Mouse (Mus musculus) forebrain, embryonic 15.5 days (tissue): Measurements from ENCODE around the gene Kmt5a. TPM values are rescaled to one million over a fixed set of nuclear protein-coding genes. Genes with fewer than 3 reads are reported as not detected.

Experiments
- ATAC-seq: fragments of 200-750 bp; cut with Nextera tagmentation; replicated peaks from 2 replicates; pipeline ENCODE4 v1.8.0; 2017; ENCODE audit warnings: mild to moderate bottlenecking, moderate TSS enrichment, moderate library complexity
- H3K27ac ChIP-seq: fragments of 300-500 bp; sonication (generic); replicated peaks from 2 replicates; pipeline ENCODE4 v1.5.1; 2015; ENCODE audit warnings: mild to moderate bottlenecking, inconsistent platforms
- H3K27me3 ChIP-seq: fragments of 300-500 bp; sonication (generic); 2 replicates; pipeline ENCODE4 v1.6.1; 2015; ENCODE audit warnings: inconsistent platforms
- H3K36me3 ChIP-seq: fragments of 300-500 bp; sonication (generic); 2 replicates; pipeline ENCODE4 v1.6.1; 2015; ENCODE audit warnings: mild to moderate bottlenecking, inconsistent platforms
- H3K4me1 ChIP-seq: fragments of 300-500 bp; sonication (generic); 2 replicates; pipeline ENCODE4 v1.6.1; 2015; ENCODE audit warnings: inconsistent platforms
- H3K4me2 ChIP-seq: fragments of 300-500 bp; sonication (generic); replicated peaks from 2 replicates; pipeline ENCODE4 v1.6.1; 2015; ENCODE audit warnings: mild to moderate bottlenecking, inconsistent platforms
- H3K4me3 ChIP-seq: fragments of 300-500 bp; sonication (generic); 2 replicates; pipeline ENCODE4 v1.5.1; 2015; ENCODE audit warnings: mild to moderate bottlenecking, inconsistent platforms
- H3K9ac ChIP-seq: fragments of 300-500 bp; sonication (generic); replicated peaks from 2 replicates; pipeline ENCODE4 v1.6.1; 2015; ENCODE audit warnings: mild to moderate bottlenecking, inconsistent platforms
- H3K9me3 ChIP-seq: fragments of 300-500 bp; sonication (generic); 2 replicates; pipeline ENCODE4 v1.6.1; 2016; ENCODE audit warnings: inconsistent platforms
- WGBS: fragments of 180-500 bp; shearing (Covaris S2); methylation state at CpG from one replicate; pipeline ENCODE4 v1.1.7; 2015; ENCODE audit warnings: mixed read lengths; 5-methylcytosine and 5-hydroxymethylcytosine counted together
- polyA plus RNA-seq: library from polyadenylated mRNA; unstranded; fragments of >200 nt; fragmentation: Nextera tagmentation; extraction: Ambion mirVana; gene quantifications from 2 replicates; pipeline ENCODE4 v1.2.1, GENCODE M21; 2015

Kmt5a gene
- polyA plus RNA-seq, 1 experiment from 2014 or later, result 36.3 TPM

- Histone ChIP-seq H3K4me1 (no peaks in the 10 kb centered on the region), H3K9ac (no peak overlapping the region), H3K36me3 (peaks cover 10% of the 10 kb centered on the region; the same call in 1 of the 2 replicates), H3K9me3 (no peaks in the 10 kb centered on the region), H3K27me3 (no peaks in the 10 kb centered on the region), H3K4me3 (no peak overlapping the region), H3K27ac (no peak overlapping the region), H3K4me2 (no peak overlapping the region)
- no peak for ATAC-seq
- whole genome bisulfite sequencing, result 94% methylated on average over 6 of the region's 6 CpGs
Observed at GRCm38 (mm10) chr5:124469486-124469885, 29.8 kb downstream of the Kmt5a start.

DNA sequence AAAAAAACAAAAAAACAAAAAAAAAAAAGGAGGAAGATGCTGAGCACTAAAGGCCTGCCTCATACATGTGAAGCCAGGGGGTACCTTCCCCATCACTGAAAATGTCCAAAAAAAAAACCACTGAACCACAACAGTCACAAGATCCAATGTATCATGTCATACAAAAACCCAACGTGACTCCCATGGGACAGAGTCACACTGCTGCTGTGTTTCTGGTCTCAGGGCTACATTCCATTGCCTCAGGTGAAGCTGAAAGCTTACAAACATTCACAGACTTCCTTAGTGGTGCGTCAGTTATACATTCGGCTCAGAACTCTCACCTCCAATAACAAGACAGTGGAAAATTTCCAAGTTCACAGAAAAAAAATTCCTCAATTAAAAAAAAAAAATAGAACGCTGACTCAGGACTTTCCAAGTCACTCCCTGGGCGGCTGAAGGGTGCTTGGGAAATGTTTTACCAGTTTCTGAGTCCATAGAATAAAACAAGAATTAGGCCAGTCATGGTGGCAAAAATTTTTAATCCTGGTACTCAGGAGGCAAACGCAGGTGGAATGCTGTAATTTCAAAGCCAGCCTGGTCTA, 31.0 kb downstream of the Kmt5a start:
- Histone ChIP-seq H3K9me3 (no peaks in the 10 kb centered on the region), H3K36me3 (peaks cover 10% of the 10 kb centered on the region; the same call in 1 of the 2 replicates), H3K4me3 (no peak overlapping the region), H3K9ac (no peak overlapping the region), H3K4me1 (peaks cover 4% of the 10 kb centered on the region; the same call in 1 of the 2 replicates), H3K27me3 (no peaks in the 10 kb centered on the region), H3K27ac (no peak overlapping the region), H3K4me2 (no peak overlapping the region)
- ATAC-seq, result no peak
- 84% methylated on average over 6 of the region's 6 CpGs for WGBS

DNA sequence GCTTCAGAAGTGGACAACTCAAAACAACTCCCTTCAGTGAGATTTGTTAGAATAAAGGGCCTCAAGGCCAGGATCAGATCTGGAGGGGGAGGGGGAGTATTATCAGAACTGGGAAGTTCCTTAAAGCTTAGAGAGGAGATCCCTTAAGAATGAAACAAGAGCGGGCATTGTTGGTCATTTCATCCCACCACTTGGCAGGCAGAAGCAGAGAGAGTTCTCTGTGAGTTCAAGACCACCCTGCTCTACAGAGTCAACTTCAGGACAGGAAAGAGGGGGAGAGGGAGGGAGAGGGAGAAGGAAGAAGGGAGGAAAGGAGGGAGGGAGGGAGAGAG, 39.1 kb downstream of the Kmt5a start:
- no peaks in the 10 kb centered on the region for H3K27me3 ChIP-seq
- peak overlapping the region; percentile 73 for H3K4me2 ChIP-seq
- H3K4me1 ChIP-seq, result peaks cover 30% of the 10 kb centered on the region
- no peaks in the 10 kb centered on the region for H3K36me3 ChIP-seq
- 81% methylated on average over 1 of the region's 1 CpGs for WGBS
- no peak for ATAC-seq
- peak overlapping the region; percentile 59; the same call in 1 of the 2 replicates for H3K4me3 ChIP-seq
- no peak overlapping the region for H3K9ac ChIP-seq
- H3K9me3 ChIP-seq, result no peaks in the 10 kb centered on the region
- H3K27ac ChIP-seq, result 0 out of 2 replicates have a peak overlapping the region, but pooled peaks have one; percentile 29

- WGBS, result 86% methylated on average over 4 of the region's 4 CpGs
Observed at GRCm38 (mm10) chr5:124480119-124480518, 40.4 kb downstream of the Kmt5a start.

GRCm38 (mm10) chr5:124481714-124482113, 42.0 kb downstream of the Kmt5a start:
- Histone ChIP-seq H3K27ac (no peak overlapping the region), H3K9ac (no peak overlapping the region), H3K36me3 (no peaks in the 10 kb centered on the region), H3K27me3 (no peaks in the 10 kb centered on the region), H3K4me3 (no peak overlapping the region), H3K4me1 (peaks cover 31% of the 10 kb centered on the region), H3K9me3 (no peaks in the 10 kb centered on the region), H3K4me2 (no peak overlapping the region)
- WGBS, result 89% methylated on average over 4 of the region's 4 CpGs
- no peak for ATAC-seq

More at GRCm38 (mm10) chr5:124480119-124480518, 40.4 kb downstream of the Kmt5a start:
- Histone ChIP-seq H3K27me3 (no peaks in the 10 kb centered on the region), H3K36me3 (no peaks in the 10 kb centered on the region), H3K9ac (no peak overlapping the region), H3K9me3 (no peaks in the 10 kb centered on the region), H3K27ac (no peak overlapping the region), H3K4me3 (no peak overlapping the region), H3K4me1 (peaks cover 40% of the 10 kb centered on the region), H3K4me2 (no peak overlapping the region)
- ATAC-seq, result no peak

GRCm38 (mm10) chr5:124482436-124482965, 42.8 kb downstream of the Kmt5a start:
- peak overlapping the region; percentile 64 for H3K4me2 ChIP-seq
- H3K4me1 ChIP-seq, result peaks cover 24% of the 10 kb centered on the region
- no peaks in the 10 kb centered on the region for H3K9me3 ChIP-seq
- H3K4me3 ChIP-seq, result peak overlapping the region; percentile 89
- peak overlapping the region; percentile 87 for H3K9ac ChIP-seq
- WGBS, result 5% methylated on average over 13 of the region's 13 CpGs
- no peaks in the 10 kb centered on the region for H3K36me3 ChIP-seq
- no peaks in the 10 kb centered on the region for H3K27me3 ChIP-seq
- no peak for ATAC-seq
- H3K27ac ChIP-seq, result peak overlapping the region; percentile 100

GRCm38 (mm10) chr5:124482966-124483654, 43.4 kb downstream of the Kmt5a start, which contains the start of gene Snrnp35:
Snrnp35 (plus strand) TSS chr5:124483134.
- peaks cover 20% of the 10 kb centered on the region for H3K4me1 ChIP-seq

DNA sequence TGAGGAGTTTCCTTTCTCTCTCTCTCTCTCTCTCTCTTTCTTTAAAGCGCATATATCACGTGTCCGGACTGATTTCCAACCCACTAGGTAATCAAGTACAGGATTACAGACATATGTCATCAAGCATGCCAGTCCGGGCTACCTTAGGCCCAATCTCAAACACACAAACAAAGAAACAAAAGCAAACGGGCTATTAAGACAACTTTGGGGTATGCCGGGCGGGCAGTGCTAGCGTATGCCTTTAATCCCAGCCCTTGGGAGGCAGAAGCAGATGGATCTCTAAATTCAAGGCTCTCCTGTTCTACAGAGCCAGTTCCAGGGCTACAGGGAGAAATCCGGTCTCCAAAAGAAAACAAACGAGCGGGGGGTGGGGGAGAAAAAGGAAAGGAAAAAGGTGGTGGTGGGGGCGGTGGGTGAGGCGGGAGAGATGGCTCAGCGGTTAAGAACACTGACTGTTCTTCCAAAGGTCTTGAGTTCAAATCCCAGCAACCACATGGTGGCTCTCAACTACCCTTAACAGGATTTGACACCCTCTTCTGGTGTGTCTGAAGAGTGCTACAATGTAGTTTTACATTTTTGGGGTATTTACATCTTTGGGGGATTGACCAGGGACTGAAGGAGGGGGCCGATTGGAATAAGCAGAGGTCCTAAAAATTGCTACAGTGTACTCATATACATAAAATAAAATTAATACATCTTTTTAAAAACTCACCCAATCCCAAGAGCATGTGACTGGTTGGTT, 44.1 kb downstream of the Kmt5a start:
- H3K27ac ChIP-seq, result peak overlapping the region; percentile 100
- peak overlapping the region; percentile 64 for H3K4me2 ChIP-seq
- peak overlapping the region; percentile 89 for H3K4me3 ChIP-seq
- 7% methylated on average over 15 of the region's 15 CpGs for WGBS
- H3K9ac ChIP-seq, result peak overlapping the region; percentile 87
- H3K27me3 ChIP-seq, result no peaks in the 10 kb centered on the region
- peak; percentile 69 for ATAC-seq
- H3K4me1 ChIP-seq, result peaks cover 15% of the 10 kb centered on the region
- no peaks in the 10 kb centered on the region for H3K9me3 ChIP-seq
- no peaks in the 10 kb centered on the region for H3K36me3 ChIP-seq

More at GRCm38 (mm10) chr5:124482966-124483654, 43.4 kb downstream of the Kmt5a start, which contains the start of gene Snrnp35:
- peak; percentile 90 for ATAC-seq
- WGBS, result under 1% methylated on average over 48 of the region's 48 CpGs
- Histone ChIP-seq H3K9ac (peak within 1 kb of the TSS; percentile 87), H3K27me3 (no peaks in the 10 kb centered on the region), H3K4me3 (peak within 1 kb of the TSS; percentile 89), H3K27ac (peak within 1 kb of the TSS; percentile 100), H3K4me2 (peak within 1 kb of the TSS; percentile 64), H3K9me3 (no peaks in the 10 kb centered on the region), H3K36me3 (no peaks in the 10 kb centered on the region)

- Histone ChIP-seq H3K4me1 (peaks cover 14% of the 10 kb centered on the region), H3K27me3 (no peaks in the 10 kb centered on the region), H3K36me3 (peaks cover 7% of the 10 kb centered on the region; the same call in 1 of the 2 replicates), H3K9ac (no peak overlapping the region), H3K4me3 (no peak overlapping the region), H3K27ac (no peak overlapping the region), H3K4me2 (no peak overlapping the region), H3K9me3 (no peaks in the 10 kb centered on the region)
- WGBS, result 89% methylated on average over 5 of the region's 5 CpGs
- ATAC-seq, result no peak
Observed at GRCm38 (mm10) chr5:124485654-124486053, 45.9 kb downstream of the Kmt5a start.

- ATAC-seq, result no peak
- Histone ChIP-seq H3K9ac (no peak overlapping the region), H3K4me2 (no peak overlapping the region), H3K4me1 (peaks cover 9% of the 10 kb centered on the region), H3K9me3 (no peaks in the 10 kb centered on the region), H3K4me3 (no peak overlapping the region), H3K36me3 (peaks cover 20% of the 10 kb centered on the region), H3K27ac (no peak overlapping the region), H3K27me3 (no peaks in the 10 kb centered on the region)
- WGBS, result 94% methylated on average over 3 of the region's 3 CpGs
Observed at GRCm38 (mm10) chr5:124488885-124489284, 49.2 kb downstream of the Kmt5a start.

DNA sequence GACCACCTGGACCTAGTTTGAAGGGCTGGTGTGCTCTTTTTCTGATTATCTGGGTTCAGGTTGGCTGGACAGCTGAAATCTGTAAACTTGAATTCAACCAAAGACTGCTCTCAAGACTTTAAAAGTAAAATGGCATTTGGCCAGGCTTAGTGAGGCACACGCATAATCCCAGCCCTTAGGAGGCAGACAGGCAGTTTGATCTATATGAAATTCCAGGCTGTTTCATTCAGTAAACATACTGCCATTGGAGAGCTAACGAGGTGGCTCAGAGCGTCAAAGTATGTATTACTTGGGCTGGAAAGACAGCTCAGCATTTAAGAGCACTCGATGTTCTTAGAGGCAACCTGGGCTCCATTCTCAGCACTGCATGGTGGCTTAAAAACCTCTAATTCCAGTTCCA, 52.0 kb downstream of the Kmt5a start:
- no peak for ATAC-seq
- no peaks in the 10 kb centered on the region for H3K27me3 ChIP-seq
- H3K4me1 ChIP-seq, result peaks cover 11% of the 10 kb centered on the region
- H3K4me3 ChIP-seq, result no peak overlapping the region
- peaks cover 20% of the 10 kb centered on the region for H3K36me3 ChIP-seq
- WGBS, result 45% methylated on average over 4 of the region's 4 CpGs
- no peak overlapping the region for H3K27ac ChIP-seq
- H3K9ac ChIP-seq, result no peak overlapping the region
- H3K9me3 ChIP-seq, result no peaks in the 10 kb centered on the region
- H3K4me2 ChIP-seq, result no peak overlapping the region

- H3K4me3 ChIP-seq, result no peak overlapping the region
- no peaks in the 10 kb centered on the region for H3K9me3 ChIP-seq
- H3K36me3 ChIP-seq, result peaks cover 20% of the 10 kb centered on the region
- no peak overlapping the region for H3K4me2 ChIP-seq
- H3K4me1 ChIP-seq, result peaks cover 11% of the 10 kb centered on the region
- H3K9ac ChIP-seq, result no peak overlapping the region
- H3K27me3 ChIP-seq, result no peaks in the 10 kb centered on the region
- WGBS, result 89% methylated on average over 4 of the region's 4 CpGs
- H3K27ac ChIP-seq, result no peak overlapping the region
- ATAC-seq, result no peak
Observed at GRCm38 (mm10) chr5:124492618-124493017, 52.9 kb downstream of the Kmt5a start.
